Comparison of ENCODE assay signal across 28 mouse cellular contexts in the genomic region with DNA sequence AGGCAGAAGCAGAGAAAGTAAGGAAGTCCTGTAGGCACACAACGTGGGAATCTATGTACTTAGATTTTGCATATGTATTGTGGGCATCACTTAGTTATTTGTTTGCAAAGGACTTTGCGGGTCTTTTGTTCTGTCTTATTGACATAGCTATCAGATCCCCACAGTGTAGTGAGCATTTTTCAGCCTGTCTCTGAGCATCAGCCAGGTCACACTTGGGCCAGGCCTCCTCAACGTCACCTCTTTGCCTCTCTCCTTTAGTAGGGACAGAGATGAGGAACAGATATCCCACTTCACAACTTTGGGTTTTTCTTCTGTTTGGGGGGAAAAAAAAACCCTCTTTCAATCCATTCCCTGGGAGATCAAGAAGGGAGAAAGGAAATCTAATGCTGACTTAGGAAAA. TPM values are rescaled to one million over a fixed set of nuclear protein-coding genes. Genes with fewer than 3 reads are reported as not detected.
DNase-seq lines count a peak whose midpoint lies in the region; ATAC-seq lines count a peak whose summit lies in the region.
"Had no signal": no experiment of that assay in that cellular context is flagged by ENCODE, and none has a peak within 500 bp of the region (broad histone marks: within the 10 kb centered on the region; RNA-seq: fewer than 3 reads in every experiment).

No protein-coding gene starts in this region.

- 0 out of 2 replicates have a peak overlapping the region, but pooled peaks have one; percentile 20 for H3K4me2 ChIP-seq in hindbrain, embryonic 12.5 days (replicated peaks)
- no peak overlapping the region for H3K4me2 ChIP-seq in hindbrain, embryonic 13.5 days
- H3K4me2 ChIP-seq in embryonic facial prominence, embryonic 13.5 days, result peak overlapping the region; percentile 50
- H3K4me2 ChIP-seq in limb, embryonic 15.5 days, result no peak overlapping the region
- H3K4me2 ChIP-seq: forebrain, embryonic 13.5 days; heart, embryonic 13.5 days; liver, embryonic 12.5 days; midbrain, embryonic 15.5 days; stomach, embryonic 15.5 days had no signal

- no peaks in the 10 kb centered on the region for H3K36me3 ChIP-seq in hindbrain, embryonic 12.5 days
- no peaks in the 10 kb centered on the region for H3K36me3 ChIP-seq in hindbrain, embryonic 13.5 days
- H3K36me3 ChIP-seq in embryonic facial prominence, embryonic 13.5 days, result no peaks in the 10 kb centered on the region
- H3K36me3 ChIP-seq in limb, embryonic 15.5 days, result no peaks in the 10 kb centered on the region
- H3K36me3 ChIP-seq: G1E; heart, embryonic 13.5 days; liver, embryonic 12.5 days; midbrain, embryonic 15.5 days; stomach, embryonic 15.5 days had no signal

- DNase-seq in retina, embryonic 14.5 days (ENCODE audit: low spot score), result peak; percentile 39
- no peak for DNase-seq in retina, postnatal 1 day
- no peak for DNase-seq in right cerebral cortex, postnatal 10 days (ENCODE audit: low spot score in 2 of 2)
- no peak for DNase-seq in kidney, postnatal 25 days
- DNase-seq: adrenal gland, adult 8-10 months; cerebellum, adult 18-20 months; cerebellum, postnatal 25 days; gastrocnemius, postnatal 36 days; heart, adult 2 months; heart, postnatal 14 days; lung, adult 2 months; thymus, adult 2 months; thymus, postnatal 4 days had no signal

- peaks cover 80% of the 10 kb centered on the region for H3K27me3 ChIP-seq in hindbrain, embryonic 12.5 days
- peaks cover 91% of the 10 kb centered on the region for H3K27me3 ChIP-seq in hindbrain, embryonic 13.5 days
- peaks cover 79% of the 10 kb centered on the region for H3K27me3 ChIP-seq in embryonic facial prominence, embryonic 13.5 days
- peaks cover 69% of the 10 kb centered on the region for H3K27me3 ChIP-seq in limb, embryonic 15.5 days
- H3K27me3 ChIP-seq: CH12.LX, Patski had no signal

- no peak overlapping the region for H3K9ac ChIP-seq in hindbrain, embryonic 12.5 days
- H3K9ac ChIP-seq in hindbrain, embryonic 13.5 days, result no peak overlapping the region
- H3K9ac ChIP-seq in embryonic facial prominence, embryonic 13.5 days, result peak overlapping the region; percentile 72
- no peak overlapping the region for H3K9ac ChIP-seq in limb, embryonic 15.5 days
- H3K9ac ChIP-seq: forebrain, embryonic 13.5 days; heart, embryonic 13.5 days; liver, embryonic 12.5 days; midbrain, embryonic 15.5 days; stomach, embryonic 15.5 days had no signal

- H3K4me1 ChIP-seq in hindbrain, embryonic 12.5 days, result peaks cover 14% of the 10 kb centered on the region
- peaks cover 23% of the 10 kb centered on the region for H3K4me1 ChIP-seq in hindbrain, embryonic 13.5 days (replicated peaks)
- H3K4me1 ChIP-seq in embryonic facial prominence, embryonic 13.5 days, result peaks cover 29% of the 10 kb centered on the region
- H3K4me1 ChIP-seq in limb, embryonic 15.5 days, result peaks cover 36% of the 10 kb centered on the region

- no peak for ATAC-seq in hindbrain, embryonic 12.5 days (ENCODE audit: low FRiP score)
- ATAC-seq in hindbrain, embryonic 13.5 days (ENCODE audit: low FRiP score), result no peak
- ATAC-seq in embryonic facial prominence, embryonic 13.5 days (ENCODE audit: insufficient number of reproducible peaks, insufficient read depth, low FRiP score, low TSS enrichment, low read depth), result no peak
- ATAC-seq in limb, embryonic 15.5 days (ENCODE audit: insufficient number of reproducible peaks, low FRiP score, low TSS enrichment, low read depth), result no peak
- ATAC-seq: forebrain, embryonic 13.5 days; hindbrain, postnatal 0 days; intestine, embryonic 16.5 days; liver, embryonic 12.5 days; midbrain, embryonic 15.5 days; Patski had no signal

- H3K9me3 ChIP-seq in hindbrain, embryonic 12.5 days (replicated peaks), result no peaks in the 10 kb centered on the region
- no peaks in the 10 kb centered on the region for H3K9me3 ChIP-seq in hindbrain, embryonic 13.5 days
- no peaks in the 10 kb centered on the region for H3K9me3 ChIP-seq in embryonic facial prominence, embryonic 13.5 days
- H3K9me3 ChIP-seq in limb, embryonic 15.5 days, result no peaks in the 10 kb centered on the region
- H3K9me3 ChIP-seq: forebrain, embryonic 13.5 days; heart, embryonic 13.5 days; liver, embryonic 12.5 days; midbrain, embryonic 15.5 days; stomach, embryonic 15.5 days had no signal

- WGBS in hindbrain, embryonic 12.5 days, result 9% methylated on average over 3 of the region's 3 CpGs
- 6% methylated on average over 3 of the region's 3 CpGs for WGBS in hindbrain, embryonic 13.5 days
- WGBS in embryonic facial prominence, embryonic 13.5 days, result 16% methylated on average over 3 of the region's 3 CpGs
- WGBS in limb, embryonic 15.5 days, result 38% methylated on average over 3 of the region's 3 CpGs

- H3K4me3 ChIP-seq in hindbrain, embryonic 12.5 days, result no peak overlapping the region
- H3K4me3 ChIP-seq in hindbrain, embryonic 13.5 days, result no peak overlapping the region
- peak overlapping the region; percentile 38 for H3K4me3 ChIP-seq in embryonic facial prominence, embryonic 13.5 days
- H3K4me3 ChIP-seq in limb, embryonic 15.5 days, result no peak overlapping the region
- H3K4me3 ChIP-seq: forebrain, embryonic 13.5 days; heart, adult 2 months; heart, embryonic 13.5 days; liver, embryonic 12.5 days; megakaryocyte, embryonic 14.5 days; midbrain, embryonic 15.5 days; stomach, embryonic 15.5 days had no signal

- H3K27ac ChIP-seq in hindbrain, embryonic 12.5 days, result no peak overlapping the region
- no peak overlapping the region for H3K27ac ChIP-seq in hindbrain, embryonic 13.5 days
- H3K27ac ChIP-seq in embryonic facial prominence, embryonic 13.5 days, result peak overlapping the region; percentile 60; the same call in 1 of the 2 replicates
- H3K27ac ChIP-seq in limb, embryonic 15.5 days, result 0 out of 2 replicates have a peak overlapping the region, but pooled peaks have one; percentile 33
- H3K27ac ChIP-seq: forebrain, embryonic 13.5 days; heart, adult 2 months; heart, embryonic 13.5 days; hindbrain, postnatal 0 days; liver, embryonic 12.5 days; midbrain, embryonic 15.5 days; stomach, embryonic 15.5 days had no signal

RNA-seq across cellular contexts. Expression of a gene that starts 7.8 kb away (rescaled TPM):
- 1.2 and 2.7 TPM in 2 replicates for polyA plus RNA-seq in hindbrain, embryonic 12.5 days (2016; fragmentation: Nextera tagmentation; extraction: Ambion mirVana)
- polyA plus RNA-seq in hindbrain, embryonic 13.5 days (2015; fragmentation: Nextera tagmentation; extraction: Ambion mirVana), result 0.05 and 0.23 TPM in 2 replicates
- polyA plus RNA-seq in embryonic facial prominence, embryonic 13.5 days (2015; fragmentation: Nextera tagmentation; extraction: Ambion mirVana), result 13.5 and 17.7 TPM in 2 replicates
- polyA plus RNA-seq in limb, embryonic 15.5 days (2015; fragmentation: Nextera tagmentation; extraction: Ambion mirVana), result 3.4 and 4.3 TPM in 2 replicates
- polyA plus RNA-seq: forebrain, embryonic 13.5 days; hindbrain, postnatal 0 days; intestine, embryonic 16.5 days; midbrain, embryonic 15.5 days had no signal

Comparison
In these comparisons a context has a peak if more than half of its experiments do, and no peak if none do; other contexts are left out.
1. H3K4me2 ChIP-seq: peak in hindbrain, embryonic 12.5 days (single experiment) and embryonic facial prominence, embryonic 13.5 days (single experiment); none in hindbrain, embryonic 13.5 days (single experiment) and limb, embryonic 15.5 days (single experiment).
2. H3K27ac ChIP-seq: peak in embryonic facial prominence, embryonic 13.5 days (single experiment) and limb, embryonic 15.5 days (single experiment); none in hindbrain, embryonic 12.5 days (single experiment) and hindbrain, embryonic 13.5 days (single experiment).